In the genomic region with DNA sequence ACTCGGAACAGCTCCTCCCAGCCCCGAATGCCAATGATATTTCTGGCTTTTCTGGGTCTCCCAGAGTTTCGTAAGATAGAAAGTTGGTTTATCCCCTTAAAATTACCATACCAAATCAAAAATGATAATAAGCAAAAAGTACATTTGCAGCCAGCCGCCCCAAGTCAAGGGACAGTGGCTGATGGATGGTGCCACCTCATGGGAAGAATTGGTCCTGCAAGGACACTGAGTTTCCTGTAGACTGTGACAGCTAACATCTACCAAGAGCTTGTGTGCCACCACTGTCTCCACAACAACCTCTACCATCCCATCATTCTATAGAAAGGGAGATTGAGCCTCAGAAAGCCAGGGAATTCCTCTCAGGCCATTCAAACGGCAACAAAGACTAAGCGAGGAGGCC, we compare ENCODE assay signal across 8 mouse cellular contexts. TPM values are rescaled to one million over a fixed set of nuclear protein-coding genes. Genes with fewer than 3 reads are reported as not detected.
DNase-seq lines count a peak whose midpoint lies in the region; ATAC-seq lines count a peak whose summit lies in the region.

No protein-coding gene starts in this region.

- H3K36me3 ChIP-seq in limb, embryonic 10.5 days: no peaks in the 10 kb centered on the region

- peaks cover 11% of the 10 kb centered on the region for H3K27me3 ChIP-seq in limb, embryonic 10.5 days (ENCODE audit: low read depth, poor library complexity, severe bottlenecking)

- WGBS in limb, embryonic 10.5 days: 64% methylated on average over 6 of the region's 6 CpGs

- no peaks in the 10 kb centered on the region for H3K9me3 ChIP-seq in limb, embryonic 10.5 days (replicated peaks)

- H3K4me1 ChIP-seq in limb, embryonic 10.5 days: peaks cover 23% of the 10 kb centered on the region

- DNase-seq in heart, adult 18-20 months: peak; percentile 49 to 85
- DNase-seq in heart, adult 11 months: no peak
- peak; percentile 42 for DNase-seq in thymus, postnatal 4 days
- DNase-seq in thymus, postnatal 0 days (ENCODE audit: low spot score): no peak
- peak; percentile 57 to 75 for DNase-seq in frontal cortex, postnatal 36 days (ENCODE audit: low spot score in 2 of 2)
- peak; percentile 44 for DNase-seq in limb, embryonic 10.5 days (ENCODE audit: low spot score)
- no peak for DNase-seq in urinary bladder, adult 18-20 months (ENCODE audit: low spot score in 2 of 2)

- no peak for ATAC-seq in inflammation-experienced regulatory T-cells, adult 6 months

- no peak overlapping the region for H3K27ac ChIP-seq in limb, embryonic 10.5 days

- H3K4me3 ChIP-seq in limb, embryonic 10.5 days: no peak overlapping the region

RNA-seq across cellular contexts. Expression of a gene that starts 2.4 kb away (rescaled TPM):
- total RNA-seq in heart, adult 18-20 months (2021): 100 to 1,000 TPM in 1 of 2 experiments, 10 to 100 TPM in 1; 83.1 to 104 TPM
- polyA plus RNA-seq in thymus, postnatal 0 days (2015; fragmentation: Nextera tagmentation; extraction: Ambion mirVana): 28.2 and 28.6 TPM in 2 replicates
- polyA plus RNA-seq in limb, embryonic 10.5 days (2016; fragmentation: Nextera tagmentation; extraction: Ambion mirVana): 61.2 and 78.5 TPM in 2 replicates
- 1 to 10 TPM in 1 of 3 experiments, under 1 TPM in 1, not detected in 1; 0.36 to 1.3 TPM for polyA plus RNA-seq in inflammation-experienced regulatory T-cells, adult 6 months (2017; shearing (Covaris generic))

Comparison
In these comparisons a context has a peak if more than half of its experiments do, and no peak if none do; other contexts are left out.
1. DNase-seq: peak in heart, adult 18-20 months (2 of 2), thymus, postnatal 4 days (single experiment), frontal cortex, postnatal 36 days (2 of 2) and limb, embryonic 10.5 days (single experiment); none in heart, adult 11 months (single experiment), thymus, postnatal 0 days (single experiment) and urinary bladder, adult 18-20 months (0 of 2).
2. RNA of a gene that starts 2.4 kb away (polyA plus RNA-seq): 61.2 to 78.5 TPM in limb, embryonic 10.5 days and 28.2 to 28.6 TPM in thymus, postnatal 0 days; 0.36 to 1.3 TPM in inflammation-experienced regulatory T-cells, adult 6 months; every median in the first group is over 10 times any median in the second.